Mouse (Mus musculus): Measurements from ENCODE around the gene Gm8113. TPM values are rescaled to one million over a fixed set of nuclear protein-coding genes. Genes with fewer than 3 reads are reported as not detected.
"Not testable (repeated sequence)": the region's sequence is repeated elsewhere in the genome, so short reads cannot be mapped to it uniquely, and the experiment has no call there.

Gene Gm8113
- polyA plus RNA-seq, 1 experiment from 2014 or later, result 4.7 TPM

- not testable (repeated sequence) for H3K36me3 ChIP-seq (replicated peaks); H3K9me3 ChIP-seq; H3K4me3 ChIP-seq; H3K27ac ChIP-seq; H3K27me3 ChIP-seq (ENCODE audit: poor library complexity, severe bottlenecking); DNase-seq (ENCODE audit: extremely low spot score, low spot score); H3K4me1 ChIP-seq
- 70% methylated on average over 2 of the region's 2 CpGs for WGBS
Observed at GRCm38 (mm10) chr14:43953382-43953781, 28.2 kb downstream of the Gm8113 start.

- not testable (repeated sequence) for H3K4me3 ChIP-seq; H3K27ac ChIP-seq; H3K9me3 ChIP-seq; H3K36me3 ChIP-seq (replicated peaks); H3K27me3 ChIP-seq (ENCODE audit: poor library complexity, severe bottlenecking); H3K4me1 ChIP-seq; DNase-seq (ENCODE audit: extremely low spot score, low spot score)
- no CpG with 5 or more reads among the region's 1 CpGs for WGBS
Observed at GRCm38 (mm10) chr14:43955074-43955473, 29.9 kb downstream of the Gm8113 start.

- no CpG with 5 or more reads among the region's 2 CpGs for WGBS
- not testable (repeated sequence) for H3K4me1 ChIP-seq; H3K9me3 ChIP-seq; DNase-seq (ENCODE audit: extremely low spot score, low spot score); H3K4me3 ChIP-seq; H3K27me3 ChIP-seq (ENCODE audit: poor library complexity, severe bottlenecking); H3K36me3 ChIP-seq (replicated peaks); H3K27ac ChIP-seq
Observed at GRCm38 (mm10) chr14:43956769-43957168, 31.6 kb downstream of the Gm8113 start, which contains the start of gene Ang5. Gene Ang5, plus strand, starts transcription at chr14:43957069.

Other genes with a start within 250 kb of the Gm8113 start
- gene Gm8165, start 248.2 kb upstream of the Gm8113 start, polyA plus RNA-seq (2016; fragmentation: Nextera tagmentation; extraction: Ambion mirVana), result not detected in 2 replicates
- 1.4 and 1.6 TPM in 2 replicates for gene Gm7324, start 227.6 kb upstream of the Gm8113 start, polyA plus RNA-seq (2016; fragmentation: Nextera tagmentation; extraction: Ambion mirVana)
- not detected in 2 replicates for gene Gm16506, start 197.9 kb upstream of the Gm8113 start, polyA plus RNA-seq (2016; fragmentation: Nextera tagmentation; extraction: Ambion mirVana)
- not detected in 2 replicates for gene Gm6526, start 177.5 kb upstream of the Gm8113 start, polyA plus RNA-seq (2016; fragmentation: Nextera tagmentation; extraction: Ambion mirVana)
- not detected in 2 replicates for gene Gm8180, start 140.6 kb upstream of the Gm8113 start, polyA plus RNA-seq (2016; fragmentation: Nextera tagmentation; extraction: Ambion mirVana)
- not detected in 2 replicates for gene Ear1, start 49.9 kb upstream of the Gm8113 start, polyA plus RNA-seq (2016; fragmentation: Nextera tagmentation; extraction: Ambion mirVana)
- gene Ear10, start 1.8 kb upstream of the Gm8113 start, polyA plus RNA-seq (2016; fragmentation: Nextera tagmentation; extraction: Ambion mirVana), result not detected in 2 replicates
- not detected in 2 replicates for gene Ang5, start 31.7 kb downstream of the Gm8113 start, polyA plus RNA-seq (2016; fragmentation: Nextera tagmentation; extraction: Ambion mirVana)
- gene Ang6, start 76.9 kb downstream of the Gm8113 start, polyA plus RNA-seq (2016; fragmentation: Nextera tagmentation; extraction: Ambion mirVana), result not detected in 2 replicates
- gene Ear2, start 177.3 kb downstream of the Gm8113 start, polyA plus RNA-seq (2016; fragmentation: Nextera tagmentation; extraction: Ambion mirVana), result not detected in 2 replicates
- gene Gm3327, start 198.5 kb downstream of the Gm8113 start, polyA plus RNA-seq (2016; fragmentation: Nextera tagmentation; extraction: Ambion mirVana), result not detected in 2 replicates